Mouse (Mus musculus): ENCODE measurements around the gene Ank2. TPM values are rescaled to one million over a fixed set of nuclear protein-coding genes. Genes with fewer than 3 reads are reported as not detected.

The Ank2 gene
- total RNA-seq, 2 experiments from 2014 or later = 1,080 to 1,091 TPM

- peak in 1 of 2 experiments; percentile 32 for DNase-seq (ENCODE audit: extremely low spot score in 1 of 2, low spot score in 2 of 2)
- intact Hi-C loops (cut with DNase I) = no loop called here
These were observed 501.7 kb downstream of the Ank2 start for GRCm38 (mm10) chr3:126997391-126998007.

DNA sequence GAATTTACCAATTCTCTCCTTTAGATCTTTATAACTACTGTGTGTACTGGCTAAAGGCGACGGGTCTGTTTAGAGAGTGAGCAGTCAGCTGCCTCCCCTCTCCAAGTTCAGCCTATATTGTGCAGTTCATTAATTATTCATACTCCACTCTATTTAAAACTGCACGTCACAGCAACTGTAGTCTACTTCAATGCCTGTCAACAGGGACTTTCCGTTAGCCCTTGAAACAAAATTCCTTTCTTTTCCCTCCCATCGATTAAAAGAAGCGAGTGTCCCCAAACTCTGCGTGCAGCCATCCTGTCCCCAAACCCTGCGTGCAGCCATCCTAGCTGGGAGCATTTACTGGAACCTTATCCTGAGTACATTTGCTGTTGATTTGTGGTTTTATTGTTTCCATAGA is 502.4 kb downstream of the Ank2 start:
- intact Hi-C loops (cut with DNase I) = no loop called here
- no peak for DNase-seq (ENCODE audit: extremely low spot score in 1 of 2, low spot score in 2 of 2)

DNA sequence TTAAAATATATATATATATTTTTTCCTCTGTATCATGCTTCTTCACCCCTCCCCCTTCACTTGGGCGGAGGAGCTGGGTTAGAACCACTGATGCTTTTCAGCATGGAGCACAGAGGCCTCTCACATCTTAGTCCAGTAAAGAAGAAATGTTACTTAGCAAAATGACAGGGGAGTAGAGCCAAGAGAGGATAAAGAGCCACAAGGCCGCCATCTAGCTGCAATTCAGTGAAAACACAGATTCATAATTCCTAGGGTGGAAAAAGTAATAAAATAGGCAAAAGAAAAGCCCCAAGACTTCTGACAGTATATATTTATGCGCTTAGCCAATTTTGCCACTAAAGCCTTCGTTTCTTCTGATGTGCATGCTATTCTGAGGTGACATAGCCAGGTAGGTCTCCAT is 503.2 kb downstream of the Ank2 start:
- intact Hi-C loops (cut with DNase I) = no loop called here
- no peak for DNase-seq (ENCODE audit: extremely low spot score in 1 of 2, low spot score in 2 of 2)

DNA sequence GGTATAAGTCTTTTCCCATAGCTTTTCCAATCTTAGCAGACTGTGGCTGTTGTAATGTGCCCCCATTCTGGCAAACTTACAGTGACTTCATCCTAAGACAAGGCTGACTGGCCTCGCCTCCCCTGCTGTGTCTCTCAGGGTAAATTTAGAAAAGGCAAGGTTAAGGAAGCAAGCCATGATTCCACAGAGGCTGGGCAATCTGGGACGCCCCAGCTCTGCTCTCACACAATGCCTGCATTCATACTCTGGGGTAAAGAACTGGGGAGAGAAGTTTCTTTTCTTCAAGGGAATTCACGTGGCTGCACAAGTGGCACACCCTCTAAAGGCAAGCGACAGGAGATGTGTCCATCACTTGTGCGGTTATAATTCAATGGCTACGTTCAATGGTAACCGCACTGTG is 505.0 kb downstream of the Ank2 start:
- DNase-seq (ENCODE audit: extremely low spot score in 1 of 2, low spot score in 2 of 2) = no peak
- intact Hi-C loops (cut with DNase I) = no loop called here

GRCm38 (mm10) chr3:126989936-126990335 is 509.2 kb downstream of the Ank2 start:
- intact Hi-C loops (cut with DNase I) = no loop called here
- no peak for DNase-seq (ENCODE audit: extremely low spot score in 1 of 2, low spot score in 2 of 2)

GRCm38 (mm10) chr3:126986687-126987086 is 512.5 kb downstream of the Ank2 start:
- intact Hi-C loops (cut with DNase I) = no loop called here
- no peak for DNase-seq (ENCODE audit: extremely low spot score in 1 of 2, low spot score in 2 of 2)

DNA sequence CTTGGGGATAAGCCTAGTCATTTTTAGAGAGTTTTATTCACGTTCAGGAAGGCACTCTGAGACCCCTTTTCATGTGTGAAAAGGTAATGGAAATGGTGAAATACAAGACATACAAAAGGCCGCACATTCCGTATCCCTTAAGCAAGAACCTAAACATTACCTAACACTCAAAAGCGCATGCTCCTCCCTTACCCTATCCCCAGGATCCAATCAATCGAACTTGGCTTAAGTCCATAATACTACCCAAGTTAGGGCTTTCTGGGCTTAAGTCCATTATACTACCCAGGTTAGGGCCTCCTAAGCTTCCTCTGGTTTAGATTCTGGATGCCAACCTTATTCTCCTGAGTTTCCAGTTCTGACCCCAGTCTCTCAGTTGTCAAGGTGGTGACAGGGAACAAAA is 516.3 kb downstream of the Ank2 start:
- DNase-seq (ENCODE audit: extremely low spot score in 1 of 2, low spot score in 2 of 2) = no peak
- intact Hi-C loops (cut with DNase I) = no loop called here

GRCm38 (mm10) chr3:126981163-126981562 is 518.0 kb downstream of the Ank2 start:
- intact Hi-C loops (cut with DNase I) = no loop called here
- no peak for DNase-seq (ENCODE audit: extremely low spot score in 1 of 2, low spot score in 2 of 2)

DNA sequence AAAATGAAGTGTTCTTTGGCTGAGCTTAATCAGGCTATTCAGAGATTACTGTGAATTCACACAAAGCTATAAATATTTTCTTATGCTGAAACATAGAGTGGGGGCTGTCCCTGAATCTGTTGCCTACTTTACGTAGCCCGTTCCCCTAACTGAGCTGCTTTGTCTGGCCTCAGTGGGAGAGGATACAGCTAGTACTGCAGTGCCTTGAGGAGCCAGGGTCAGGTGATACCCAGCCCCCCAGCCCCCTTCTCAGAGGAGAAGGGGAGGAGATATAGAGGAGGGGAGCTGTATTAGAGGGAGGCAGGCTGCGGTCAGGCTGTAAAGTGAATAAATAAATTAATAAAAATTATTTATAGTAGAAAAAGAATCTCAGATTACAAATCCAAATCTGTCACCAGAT is 519.5 kb downstream of the Ank2 start:
- DNase-seq (ENCODE audit: extremely low spot score in 1 of 2, low spot score in 2 of 2) = no peak
- intact Hi-C loops (cut with DNase I) = no loop called here

DNA sequence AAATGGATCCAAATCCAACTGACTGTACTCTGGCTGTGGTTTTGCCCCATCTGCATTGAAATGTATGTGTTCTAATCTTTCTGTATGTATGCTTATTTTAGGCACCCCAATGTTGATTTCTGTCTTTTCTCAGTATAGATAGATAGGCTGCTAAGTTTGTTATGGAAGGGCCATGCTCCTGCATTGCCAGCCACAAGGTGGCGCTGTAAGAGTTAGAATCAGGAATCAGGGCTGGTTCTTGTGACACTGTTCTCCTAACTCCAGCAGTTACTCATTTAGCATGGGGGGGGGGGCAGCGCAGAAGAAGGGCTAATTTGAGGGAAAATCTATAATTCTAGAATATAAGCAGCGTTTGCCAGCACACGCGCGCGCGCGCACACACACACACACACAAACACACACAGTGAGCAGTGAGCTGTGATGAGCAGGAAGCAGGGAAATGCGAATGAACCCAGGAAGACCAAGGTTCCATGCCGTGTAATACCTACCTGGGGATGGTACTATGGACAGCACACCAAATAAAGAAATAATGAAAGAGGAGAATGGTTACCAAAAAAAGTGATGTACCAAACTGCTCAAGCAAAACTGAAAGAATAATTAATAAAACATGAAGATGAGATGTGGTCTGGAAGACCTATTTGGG is 520.3 kb downstream of the Ank2 start:
- intact Hi-C loops (cut with DNase I) = no loop called here
- DNase-seq (ENCODE audit: extremely low spot score in 1 of 2, low spot score in 2 of 2) = peak; percentile 67 to 82

GRCm38 (mm10) chr3:126977399-126977798 is 521.8 kb downstream of the Ank2 start:
- intact Hi-C loops (cut with DNase I) = no loop called here
- no peak for DNase-seq (ENCODE audit: extremely low spot score in 1 of 2, low spot score in 2 of 2)

GRCm38 (mm10) chr3:126976793-126977192 is 522.4 kb downstream of the Ank2 start:
- intact Hi-C loops (cut with DNase I) = no loop called here
- no peak for DNase-seq (ENCODE audit: extremely low spot score in 1 of 2, low spot score in 2 of 2)

DNA sequence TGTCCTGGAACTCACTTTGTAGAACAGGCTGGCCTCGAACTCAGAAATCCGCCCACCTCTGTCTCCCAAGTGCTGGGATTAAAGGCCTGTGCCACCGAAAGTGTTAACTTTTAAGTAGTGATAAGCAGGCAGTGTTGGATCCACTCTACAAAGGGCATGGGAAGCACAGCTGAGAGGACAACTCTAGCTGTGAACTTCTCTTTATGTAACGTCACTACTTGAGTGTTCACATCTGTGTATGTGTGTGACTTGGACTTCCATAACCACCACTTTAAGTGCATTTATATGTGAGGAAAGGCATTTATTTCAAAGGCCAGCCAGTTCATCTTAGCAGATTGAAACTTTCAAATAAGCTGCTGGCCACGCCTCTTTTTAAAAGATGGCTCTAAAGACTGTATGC is 523.7 kb downstream of the Ank2 start:
- DNase-seq (ENCODE audit: extremely low spot score in 1 of 2, low spot score in 2 of 2) = no peak
- intact Hi-C loops (cut with DNase I) = no loop called here

DNA sequence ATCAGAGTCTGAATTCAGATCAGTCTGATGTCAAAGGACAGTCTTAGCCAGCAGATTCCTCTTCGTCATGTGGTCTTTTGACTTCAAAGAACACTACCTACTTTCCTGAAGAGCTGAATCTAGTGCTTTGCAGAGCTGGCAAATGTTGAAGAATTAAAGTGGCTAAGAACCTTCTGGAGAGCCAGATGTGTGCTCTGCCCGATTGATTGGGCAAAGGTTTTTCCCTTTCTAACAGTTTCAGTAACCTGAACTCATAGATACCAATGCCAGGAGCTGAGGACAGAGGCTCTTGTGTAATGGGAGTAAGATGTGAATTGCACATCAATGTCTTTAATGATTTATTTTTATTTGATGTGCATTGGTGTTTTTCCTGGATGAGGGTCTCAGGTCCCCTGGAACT is 525.6 kb downstream of the Ank2 start:
- DNase-seq (ENCODE audit: extremely low spot score in 1 of 2, low spot score in 2 of 2) = no peak
- intact Hi-C loops (cut with DNase I) = no loop called here

DNA sequence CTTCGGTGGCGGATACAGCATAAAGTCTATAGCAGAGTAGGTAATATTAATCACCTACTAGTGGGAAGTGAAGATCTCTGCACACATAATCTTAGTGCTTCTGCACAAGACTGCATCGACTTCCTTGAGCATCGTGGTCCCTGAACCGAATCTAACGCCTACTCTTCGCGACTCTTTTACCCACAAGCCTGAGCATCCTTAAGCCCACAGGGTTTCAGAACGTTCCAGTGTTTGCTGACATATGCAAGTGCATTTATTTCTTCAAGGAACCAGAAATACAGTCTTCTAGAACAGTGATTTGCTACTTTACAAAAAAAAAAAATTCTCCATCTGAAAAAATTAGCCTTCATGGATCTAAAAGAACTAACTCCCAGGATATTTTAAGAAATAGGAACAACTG is 527.6 kb downstream of the Ank2 start:
- DNase-seq (ENCODE audit: extremely low spot score in 1 of 2, low spot score in 2 of 2) = no peak
- intact Hi-C loops (cut with DNase I) = no loop called here

DNA sequence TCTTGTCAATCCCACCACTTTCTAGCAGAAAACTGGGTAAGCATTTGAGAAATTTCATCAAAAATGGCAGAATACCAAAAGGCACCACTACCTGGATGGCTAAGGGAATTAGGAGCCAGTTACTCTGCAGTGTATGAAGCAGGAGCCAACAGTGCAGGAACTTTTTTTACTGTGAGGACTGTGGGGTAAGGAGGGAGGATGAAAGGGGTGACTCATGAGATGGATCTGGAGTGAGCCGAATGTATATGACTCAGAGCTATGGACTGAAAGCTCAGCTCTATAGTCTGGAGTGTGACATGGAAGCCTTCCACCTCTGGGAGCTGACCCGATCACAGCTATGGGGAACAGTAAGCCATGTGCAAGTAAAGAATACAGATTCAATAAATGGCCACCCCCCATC is 530.4 kb downstream of the Ank2 start:
- intact Hi-C loops (cut with DNase I) = no loop called here

GRCm38 (mm10) chr3:126965767-126966166 is 533.4 kb downstream of the Ank2 start:
- intact Hi-C loops (cut with DNase I) = no loop called here
- no peak for DNase-seq (ENCODE audit: extremely low spot score in 1 of 2, low spot score in 2 of 2)

More for the DNA sequence above, 530.4 kb downstream of the Ank2 start:
- no peak for DNase-seq (ENCODE audit: extremely low spot score in 1 of 2, low spot score in 2 of 2)

DNA sequence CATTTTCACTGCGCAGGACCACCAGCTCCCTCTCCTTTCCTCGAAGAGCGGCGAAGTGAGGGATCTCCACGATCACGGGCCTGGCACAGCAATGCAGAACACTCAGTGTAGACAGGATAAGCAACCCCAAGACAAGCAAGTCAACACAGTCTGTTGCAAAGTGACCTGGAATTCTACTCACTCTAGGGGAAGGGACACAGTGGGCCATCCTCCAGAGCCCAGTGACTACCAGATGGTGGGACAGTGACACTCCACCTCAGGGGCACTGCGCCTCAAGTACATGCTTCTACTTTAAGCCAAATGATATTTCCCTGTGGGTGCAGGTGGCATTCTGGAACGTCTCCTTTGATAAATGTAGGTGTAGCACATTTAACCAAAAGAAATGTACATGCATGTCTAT is 536.8 kb downstream of the Ank2 start:
- DNase-seq (ENCODE audit: extremely low spot score in 1 of 2, low spot score in 2 of 2) = no peak
- intact Hi-C loops (cut with DNase I) = no loop called here

GRCm38 (mm10) chr3:126952698-126953097 is 546.5 kb downstream of the Ank2 start:
- intact Hi-C loops (cut with DNase I) = no loop called here
- no peak for DNase-seq (ENCODE audit: extremely low spot score in 1 of 2, low spot score in 2 of 2)

- DNase-seq (ENCODE audit: extremely low spot score in 1 of 2, low spot score in 2 of 2) = no peak
- intact Hi-C loops (cut with DNase I) = no loop called here
These were observed 552.6 kb downstream of the Ank2 start for GRCm38 (mm10) chr3:126946591-126946990.

GRCm38 (mm10) chr3:126944838-126945237 is 554.3 kb downstream of the Ank2 start:
- intact Hi-C loops (cut with DNase I) = no loop called here
- no peak for DNase-seq (ENCODE audit: extremely low spot score in 1 of 2, low spot score in 2 of 2)

Measured in left cerebral cortex, postnatal 10 days (tissue).